Mouse (Mus musculus): ENCODE data around the gene Stag1.

The Stag1 gene

GRCm38 (mm10) chr9:100944677-100945365 lies 347.2 kb downstream of the Stag1 start:
- peak; percentile 63 for DNase-seq (ENCODE audit: extremely low read depth, low read depth, low spot score)

GRCm38 (mm10) chr9:100951481-100951880 lies 353.9 kb downstream of the Stag1 start:
- peak; percentile 7 for DNase-seq (ENCODE audit: extremely low read depth, low read depth, low spot score)

GRCm38 (mm10) chr9:100962903-100963427 lies 365.4 kb downstream of the Stag1 start:
- DNase-seq (ENCODE audit: extremely low read depth, low read depth, low spot score): no peak

- no peak for DNase-seq (ENCODE audit: extremely low read depth, low read depth, low spot score)
Observed at GRCm38 (mm10) chr9:100963428-100963912, 365.9 kb downstream of the Stag1 start.

- no peak for DNase-seq (ENCODE audit: extremely low read depth, low read depth, low spot score)
Observed at GRCm38 (mm10) chr9:100964106-100964505, 366.5 kb downstream of the Stag1 start.

- no peak for DNase-seq (ENCODE audit: extremely low read depth, low read depth, low spot score)
Observed at GRCm38 (mm10) chr9:100969461-100969860, 371.9 kb downstream of the Stag1 start.

GRCm38 (mm10) chr9:100978666-100979065 lies 381.1 kb downstream of the Stag1 start:
- DNase-seq (ENCODE audit: extremely low read depth, low read depth, low spot score): no peak

- no peak for DNase-seq (ENCODE audit: extremely low read depth, low read depth, low spot score)
Observed at GRCm38 (mm10) chr9:100979260-100979659, 381.7 kb downstream of the Stag1 start.

- no peak for DNase-seq (ENCODE audit: extremely low read depth, low read depth, low spot score)
Observed at GRCm38 (mm10) chr9:100982786-100983185, 385.2 kb downstream of the Stag1 start.

GRCm38 (mm10) chr9:100984381-100985310 lies 387.0 kb downstream of the Stag1 start:
- no peak for DNase-seq (ENCODE audit: extremely low read depth, low read depth, low spot score)

GRCm38 (mm10) chr9:100987006-100987405 lies 389.4 kb downstream of the Stag1 start:
- no peak for DNase-seq (ENCODE audit: extremely low read depth, low read depth, low spot score)

GRCm38 (mm10) chr9:100987850-100988249 lies 390.3 kb downstream of the Stag1 start:
- DNase-seq (ENCODE audit: extremely low read depth, low read depth, low spot score): no peak

GRCm38 (mm10) chr9:100990609-100991008 lies 393.0 kb downstream of the Stag1 start:
- DNase-seq (ENCODE audit: extremely low read depth, low read depth, low spot score): no peak

- DNase-seq (ENCODE audit: extremely low read depth, low read depth, low spot score): no peak
Observed at GRCm38 (mm10) chr9:100991321-100991720, 393.7 kb downstream of the Stag1 start.

- no peak for DNase-seq (ENCODE audit: extremely low read depth, low read depth, low spot score)
Observed at GRCm38 (mm10) chr9:100992191-100992590, 394.6 kb downstream of the Stag1 start.

GRCm38 (mm10) chr9:100993937-100994336 lies 396.3 kb downstream of the Stag1 start:
- DNase-seq (ENCODE audit: extremely low read depth, low read depth, low spot score): no peak

GRCm38 (mm10) chr9:100997138-100997537 lies 399.5 kb downstream of the Stag1 start:
- DNase-seq (ENCODE audit: extremely low read depth, low read depth, low spot score): no peak

- no peak for DNase-seq (ENCODE audit: extremely low read depth, low read depth, low spot score)
Observed at GRCm38 (mm10) chr9:101002053-101002452, 404.5 kb downstream of the Stag1 start.

- DNase-seq (ENCODE audit: extremely low read depth, low read depth, low spot score): no peak
Observed at GRCm38 (mm10) chr9:101002841-101003240, 405.2 kb downstream of the Stag1 start.

GRCm38 (mm10) chr9:101003302-101003701 lies 405.7 kb downstream of the Stag1 start:
- no peak for DNase-seq (ENCODE audit: extremely low read depth, low read depth, low spot score)

GRCm38 (mm10) chr9:101005866-101006265 lies 408.3 kb downstream of the Stag1 start:
- DNase-seq (ENCODE audit: extremely low read depth, low read depth, low spot score): no peak
